Mouse (Mus musculus) ovary, adult 2 months (tissue): ENCODE results near the gene Fasn. TPM values are rescaled to one million over a fixed set of nuclear protein-coding genes. Genes with fewer than 3 reads are reported as not detected.

Source experiments
- polyA plus RNA-seq: library from polyadenylated mRNA; depleted of rRNA; stranded (reverse); fragments of >200 nt; gene quantifications from 2 replicates; pipeline ENCODE4 v1.2.3, GENCODE M21; 2012; rRNA removed

The Fasn gene
- 1,315 and 1,722 TPM in 2 replicates for polyA plus RNA-seq

GRCm38 (mm10) chr11:120823956-120824786 is at the start of gene Fasn:
TSS of gene Fasn (minus strand) at chr11:120824547.

GRCm38 (mm10) chr11:120795756-120796613 is 28.4 kb downstream of the Fasn start, which contains the start of gene Dus1l:
TSS of gene Dus1l (minus strand) at chr11:120796403.

GRCm38 (mm10) chr11:120784064-120784791 is 40.1 kb downstream of the Fasn start, which contains the start of the genes Rfng and Gps1:
TSS of gene Rfng (minus strand) at chr11:120784207.
TSS of gene Gps1 (plus strand) at chr11:120784272.

GRCm38 (mm10) chr11:120762672-120763041 is 61.7 kb downstream of the Fasn start, which contains the start of gene Hmga1b:
TSS of gene Hmga1b (plus strand) at chr11:120762794.

Other genes starting within 250 kb of the Fasn start
- gene Arhgdia, start 242.9 kb downstream of the Fasn start, polyA plus RNA-seq: 779 and 887 TPM in 2 replicates
- 30.8 and 42.7 TPM in 2 replicates for gene Alyref, start 226.2 kb downstream of the Fasn start, polyA plus RNA-seq
- 189 and 219 TPM in 2 replicates for gene Anapc11, start 226.1 kb downstream of the Fasn start, polyA plus RNA-seq
- gene Npb, start 216.1 kb downstream of the Fasn start, polyA plus RNA-seq: 2.6 and 4.4 TPM in 2 replicates
- gene Pcyt2, start 206.6 kb downstream of the Fasn start, polyA plus RNA-seq: 279 and 305 TPM in 2 replicates
- gene Sirt7, start 199.3 kb downstream of the Fasn start, polyA plus RNA-seq: 77.5 and 98.2 TPM in 2 replicates
- gene Mafg, start 190.9 kb downstream of the Fasn start, polyA plus RNA-seq: 75.0 and 78.0 TPM in 2 replicates
- 10.8 and 14.3 TPM in 2 replicates for gene Pycr1, start 180.8 kb downstream of the Fasn start, polyA plus RNA-seq
- gene Myadml2, start 176.4 kb downstream of the Fasn start, polyA plus RNA-seq: 0.18 TPM in 1 of 2 replicates, not detected in the other
- gene Notum, start 163.4 kb downstream of the Fasn start, polyA plus RNA-seq: 12.7 and 13.6 TPM in 2 replicates
- gene Aspscr1, start 151.6 kb downstream of the Fasn start, polyA plus RNA-seq: 130 and 142 TPM in 2 replicates
- 57.2 and 79.0 TPM in 2 replicates for gene Cenpx, start 110.8 kb downstream of the Fasn start, polyA plus RNA-seq
- 97.4 and 99.6 TPM in 2 replicates for gene Lrrc45, start 110.6 kb downstream of the Fasn start, polyA plus RNA-seq
- 54.5 and 76.4 TPM in 2 replicates for gene Rac3, start 103.1 kb downstream of the Fasn start, polyA plus RNA-seq
- 317 and 369 TPM in 2 replicates for gene Dcxr, start 97.3 kb downstream of the Fasn start, polyA plus RNA-seq
- gene Cbr2, start 92.4 kb downstream of the Fasn start, polyA plus RNA-seq: 193 and 267 TPM in 2 replicates
- 0.31 and 7.3 TPM in 2 replicates for gene Hmga1b, start 61.8 kb downstream of the Fasn start, polyA plus RNA-seq
- 74.0 and 77.8 TPM in 2 replicates for gene Rfng, start 40.3 kb downstream of the Fasn start, polyA plus RNA-seq
- 283 and 304 TPM in 2 replicates for gene Gps1, start 40.3 kb downstream of the Fasn start, polyA plus RNA-seq
- 54.8 and 64.2 TPM in 2 replicates for gene Dus1l, start 28.1 kb downstream of the Fasn start, polyA plus RNA-seq
- 6.1 and 6.7 TPM in 2 replicates for gene Ccdc57, start 108.3 kb upstream of the Fasn start, polyA plus RNA-seq
- gene Slc16a3, start 123.9 kb upstream of the Fasn start, polyA plus RNA-seq: 41.9 and 46.1 TPM in 2 replicates
- gene Csnk1d, start 166.8 kb upstream of the Fasn start, polyA plus RNA-seq: 83.9 and 91.8 TPM in 2 replicates
- gene Cd7, start 214.9 kb upstream of the Fasn start, polyA plus RNA-seq: 5.7 and 9.2 TPM in 2 replicates
- gene Sectm1b, start 239.0 kb upstream of the Fasn start, polyA plus RNA-seq: 2.3 and 2.4 TPM in 2 replicates